Mouse (Mus musculus) ovary, adult 18-20 months (tissue): ENCODE results near the gene Rnasek.

Experiments
- DNase-seq: peaks from one replicate; pipeline ENCODE4 v3.0.0; 2022; ENCODE audit warnings: low spot score, mixed read lengths

The Rnasek gene

GRCm38 (mm10) chr11:70216103-70216502 is 23.5 kb downstream of the Rnasek start:
- DNase-seq = no peak

GRCm38 (mm10) chr11:70215301-70215700 is 24.3 kb downstream of the Rnasek start:
- no peak for DNase-seq

GRCm38 (mm10) chr11:70214856-70215209 is 24.8 kb downstream of the Rnasek start:
- DNase-seq = no peak

GRCm38 (mm10) chr11:70214191-70214855 is 25.3 kb downstream of the Rnasek start:
- DNase-seq = no peak

- no peak for DNase-seq
Measured at GRCm38 (mm10) chr11:70213736-70214135, 25.9 kb downstream of the Rnasek start.

- DNase-seq = no peak
Measured at GRCm38 (mm10) chr11:70212896-70213295, 26.7 kb downstream of the Rnasek start.

- no peak for DNase-seq
Measured at GRCm38 (mm10) chr11:70212423-70212822, 27.2 kb downstream of the Rnasek start, which contains the start of gene Slc16a11. Gene Slc16a11, plus strand, starts transcription at chr11:70212752.

GRCm38 (mm10) chr11:70211972-70212371 is 27.7 kb downstream of the Rnasek start:
- no peak for DNase-seq

GRCm38 (mm10) chr11:70210681-70211080 is 29.0 kb downstream of the Rnasek start:
- DNase-seq = no peak

- no peak for DNase-seq
Measured at GRCm38 (mm10) chr11:70208778-70209388, 30.8 kb downstream of the Rnasek start.

GRCm38 (mm10) chr11:70207283-70207682 is 32.4 kb downstream of the Rnasek start:
- DNase-seq = no peak

GRCm38 (mm10) chr11:70206801-70207200 is 32.8 kb downstream of the Rnasek start:
- no peak for DNase-seq

GRCm38 (mm10) chr11:70201691-70202090 is 38.0 kb downstream of the Rnasek start:
- peak; percentile 67 for DNase-seq

- DNase-seq = no peak
Measured at GRCm38 (mm10) chr11:70200036-70200608, 39.5 kb downstream of the Rnasek start.

- DNase-seq = no peak
Measured at GRCm38 (mm10) chr11:70199107-70199506, 40.5 kb downstream of the Rnasek start.

GRCm38 (mm10) chr11:70198332-70198731 is 41.3 kb downstream of the Rnasek start:
- no peak for DNase-seq

- no peak for DNase-seq
Measured at GRCm38 (mm10) chr11:70193354-70194285, 46.0 kb downstream of the Rnasek start.

- no peak for DNase-seq
Measured at GRCm38 (mm10) chr11:70192157-70192556, 47.5 kb downstream of the Rnasek start.

- no peak for DNase-seq
Measured at GRCm38 (mm10) chr11:70191188-70191587, 48.5 kb downstream of the Rnasek start.

GRCm38 (mm10) chr11:70189319-70190134 is 50.1 kb downstream of the Rnasek start:
- DNase-seq = no peak
